Mouse (Mus musculus): Measurements from ENCODE around the gene Homer1.

DNA sequence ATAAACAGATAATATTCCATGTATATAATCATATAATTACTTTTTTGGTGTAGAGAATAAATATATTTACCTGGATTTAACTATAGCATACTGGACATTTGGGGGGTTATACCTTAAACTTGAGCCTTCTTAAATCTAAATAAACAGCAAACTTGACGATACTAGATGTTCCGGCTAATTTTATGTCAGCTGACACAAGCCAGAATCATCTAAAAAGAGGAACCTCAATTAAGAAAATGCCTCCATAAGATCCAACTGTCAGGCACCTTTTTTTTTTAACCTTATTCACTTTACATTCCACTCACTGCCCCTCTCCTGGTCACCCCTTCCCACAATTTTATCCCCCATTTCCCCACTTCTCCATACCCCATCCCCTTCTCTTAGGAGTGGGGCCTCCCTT lies 84.2 kb downstream of the Homer1 start:
- TF ChIP-seq CTCF (IDR thresholded peaks at IDR 0.05; ENCODE audit: borderline replicate concordance, insufficient read depth, low read length) (no peak), POLR2A (IDR thresholded peaks at IDR 0.05; ENCODE audit: low read depth, low read length) (no peak)
